Mouse (Mus musculus) cerebellum, adult 2 months (tissue): ENCODE measurements around the gene Mnd1.

Source experiments
- CTCF ChIP-seq: fragments of 200-500 bp; IDR thresholded peaks from 2 replicates; pipeline ENCODE4 v1.5.1; 2011; ENCODE audit warnings: low read depth, mild to moderate bottlenecking, control low read depth, low read length, moderate library complexity, borderline replicate concordance; ENCODE audit not compliant: insufficient read depth
- POLR2A ChIP-seq: fragments of 200-500 bp; IDR thresholded peaks from 2 replicates; pipeline ENCODE4 v1.6.1; 2011; ENCODE audit warnings: low read length, control low read depth, borderline replicate concordance; ENCODE audit not compliant: insufficient read depth

- no peak for TF ChIP-seq CTCF
- TF ChIP-seq POLR2A, result no peak
Observed at GRCm38 (mm10) chr3:84200559-84201420, 45.2 kb upstream of the Mnd1 start.
